8 mouse cellular contexts compared by ENCODE assay signal in the genomic region with DNA sequence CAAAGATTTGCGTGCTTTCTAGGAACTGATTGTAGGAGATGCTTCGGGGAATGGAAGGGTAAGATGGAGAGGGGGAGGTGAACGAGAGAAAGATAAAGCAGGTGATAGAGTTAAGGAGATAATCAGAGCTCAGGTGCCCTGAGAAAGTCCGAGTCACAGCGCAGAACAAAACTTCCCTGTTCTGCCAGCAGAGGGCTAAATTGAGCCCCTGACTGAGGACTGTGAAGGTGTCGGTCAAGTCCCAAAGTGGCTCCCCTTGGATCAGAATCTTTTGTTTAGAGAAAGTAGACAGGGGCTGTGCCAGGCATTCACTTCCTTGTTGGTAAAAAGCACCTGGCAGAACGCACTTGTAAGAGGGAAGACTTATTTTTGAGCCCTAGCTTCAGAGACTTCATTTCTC. TPM values are rescaled to one million over a fixed set of nuclear protein-coding genes. Genes with fewer than 3 reads are reported as not detected.
DNase-seq lines count a peak whose midpoint lies in the region; ATAC-seq and TF ChIP-seq lines count a peak whose summit lies in the region.

No protein-coding gene starts in this region.

- H3K27me3 ChIP-seq in testis, adult 2 months (ENCODE audit: control insufficient read depth, insufficient read depth, low read length), result no peaks in the 10 kb centered on the region
- no peaks in the 10 kb centered on the region for H3K27me3 ChIP-seq in embryonic facial prominence, embryonic 11.5 days (ENCODE audit: control insufficient read depth, insufficient read depth, low read length)

- H3K4me3 ChIP-seq in testis, adult 2 months (ENCODE audit: control insufficient read depth, low read depth, low read length), result no peak overlapping the region
- H3K4me3 ChIP-seq in embryonic facial prominence, embryonic 11.5 days (ENCODE audit: low read depth, low read length), result no peak overlapping the region

- TF ChIP-seq POLR2A in testis, adult 2 months (IDR thresholded peaks at IDR 0.05; ENCODE audit: control insufficient read depth, low read depth, low read length), result no peak

- 0 out of 2 replicates have a peak, but pooled peaks have one; percentile 27 for TF ChIP-seq CTCF in testis, adult 2 months (IDR thresholded peaks at IDR 0.05; ENCODE audit: control insufficient read depth, insufficient read depth, insufficient replicate concordance, low read depth, low read length)

- ATAC-seq in embryonic facial prominence, embryonic 11.5 days (replicated peaks; ENCODE audit: insufficient number of reproducible peaks, low FRiP score, low TSS enrichment, low read depth), result no peak
- ATAC-seq in monocyte, adult 5-6 weeks (replicated peaks; ENCODE audit: insufficient number of reproducible peaks, low FRiP score, low TSS enrichment, poor library complexity, severe bottlenecking), result no peak

- no peak overlapping the region for H3K9ac ChIP-seq in embryonic facial prominence, embryonic 11.5 days (replicated peaks; ENCODE audit: low read length)

- H3K9me3 ChIP-seq in embryonic facial prominence, embryonic 11.5 days (replicated peaks; ENCODE audit: control insufficient read depth, low read length), result no peaks in the 10 kb centered on the region

- no peaks in the 10 kb centered on the region for H3K36me3 ChIP-seq in testis, adult 2 months (ENCODE audit: control insufficient read depth, insufficient read depth, low read length)
- H3K36me3 ChIP-seq in embryonic facial prominence, embryonic 11.5 days (replicated peaks; ENCODE audit: control insufficient read depth, insufficient read depth, low read depth, low read length), result no peaks in the 10 kb centered on the region

- H3K4me2 ChIP-seq in embryonic facial prominence, embryonic 11.5 days (ENCODE audit: low read depth, low read length), result no peak overlapping the region

- peak; percentile 43 for DNase-seq in heart, postnatal 4 days
- DNase-seq in heart, adult 8-10 months (ENCODE audit: low spot score), result no peak
- DNase-seq in testis, postnatal 14 days (ENCODE audit: low spot score), result no peak
- DNase-seq in embryonic facial prominence, embryonic 11.5 days (ENCODE audit: low spot score), result peak; percentile 46
- DNase-seq in testis, postnatal 10 days (ENCODE audit: low spot score), result peak; percentile 45
- no peak for DNase-seq in cerebellum, adult 9-10 months

- 21% methylated on average over 7 of the region's 7 CpGs for WGBS in embryonic facial prominence, embryonic 11.5 days

- peaks cover 2% of the 10 kb centered on the region; the same call in 1 of the 2 replicates for H3K4me1 ChIP-seq in testis, adult 2 months (ENCODE audit: control insufficient read depth, insufficient read depth, low read length)
- no peaks in the 10 kb centered on the region for H3K4me1 ChIP-seq in embryonic facial prominence, embryonic 11.5 days (ENCODE audit: control insufficient read depth, insufficient read depth, low read length)

- no peak overlapping the region for H3K27ac ChIP-seq in testis, adult 2 months (ENCODE audit: control insufficient read depth, insufficient read depth, low read depth, low read length)
- H3K27ac ChIP-seq in embryonic facial prominence, embryonic 11.5 days (replicated peaks; ENCODE audit: low read depth, low read length), result no peak overlapping the region

RNA-seq across cellular contexts. Expression of gene Prokr2, which starts 4.3 kb away (rescaled TPM):
- under 1 TPM; 0.29 to 0.45 TPM for total RNA-seq in heart, postnatal 4 days (2021)
- under 1 TPM; 0.08 to 0.22 (median 0.09) TPM for total RNA-seq in heart, adult 8-10 months (2022)
- 0.02 and 0.04 TPM in 2 replicates for polyA plus RNA-seq in testis, adult 2 months (2012; rRNA removed)
- 2.6 and 4.3 TPM in 2 replicates for polyA plus RNA-seq in embryonic facial prominence, embryonic 11.5 days (2014; fragmentation: Nextera tagmentation; extraction: Ambion mirVana)
- not detected in 3 replicates for total RNA-seq in monocyte, adult 5-6 weeks (2017)

Comparison
In these comparisons a context has a peak if more than half of its experiments do, and no peak if none do; other contexts are left out.
1. DNase-seq: peak in heart, postnatal 4 days (single experiment), embryonic facial prominence, embryonic 11.5 days (single experiment) and testis, postnatal 10 days (single experiment); none in heart, adult 8-10 months (single experiment), testis, postnatal 14 days (single experiment) and cerebellum, adult 9-10 months (single experiment).